Mouse (Mus musculus) thymus, adult 2 months (tissue): ENCODE measurements around the gene Esm1.

Experiments
- CTCF ChIP-seq: fragments of 200-500 bp; IDR thresholded peaks from 2 replicates; pipeline ENCODE4 v1.5.1; 2012; ENCODE audit warnings: mild to moderate bottlenecking, control low read depth, low read length, moderate library complexity, borderline replicate concordance; ENCODE audit not compliant: control insufficient read depth, poor library complexity, insufficient read depth; ENCODE audit errors: extremely low read depth
- POLR2A ChIP-seq: fragments of 200-500 bp; IDR thresholded peaks from 2 replicates; pipeline ENCODE4 v1.6.1; 2012; ENCODE audit warnings: mild to moderate bottlenecking, low read length, control low read depth, moderate library complexity; ENCODE audit not compliant: control insufficient read depth, poor library complexity, insufficient read depth; ENCODE audit errors: extremely low read depth

- no peak for TF ChIP-seq POLR2A
- no peak for TF ChIP-seq CTCF
These were observed 26.1 kb upstream of the Esm1 start for GRCm38 (mm10) chr13:113183310-113183709.
